Mouse (Mus musculus) embryonic facial prominence, embryonic 13.5 days (tissue): ENCODE data around the gene Dhx35. TPM values are rescaled to one million over a fixed set of nuclear protein-coding genes. Genes with fewer than 3 reads are reported as not detected.

Experiments
- ATAC-seq: fragments of 200-750 bp; cut with Nextera tagmentation; 2 replicates; pipeline ENCODE4 v1.8.0; 2017; ENCODE audit warnings: low read depth; ENCODE audit not compliant: insufficient number of reproducible peaks, insufficient read depth, low FRiP score, low TSS enrichment
- H3K27ac ChIP-seq: fragments of 300-500 bp; sonication (generic); 2 replicates; pipeline ENCODE4 v1.5.1; 2015; ENCODE audit warnings: moderate library complexity, mild to moderate bottlenecking, inconsistent platforms
- H3K27me3 ChIP-seq: fragments of 300-500 bp; sonication (generic); 2 replicates; pipeline ENCODE4 v1.6.1; 2015; ENCODE audit warnings: mild to moderate bottlenecking, inconsistent platforms
- H3K36me3 ChIP-seq: fragments of 300-500 bp; sonication (generic); 2 replicates; pipeline ENCODE4 v1.6.1; 2015; ENCODE audit warnings: mild to moderate bottlenecking, inconsistent platforms
- H3K4me1 ChIP-seq: fragments of 300-500 bp; sonication (generic); 2 replicates; pipeline ENCODE4 v1.6.1; 2015; ENCODE audit warnings: inconsistent platforms
- H3K4me2 ChIP-seq: fragments of 300-500 bp; sonication (generic); 2 replicates; pipeline ENCODE4 v1.6.1; 2015; ENCODE audit warnings: moderate library complexity, mild to moderate bottlenecking, inconsistent platforms
- H3K4me3 ChIP-seq: fragments of 300-500 bp; sonication (generic); 2 replicates; pipeline ENCODE4 v1.5.1; 2015; ENCODE audit warnings: mild to moderate bottlenecking, inconsistent platforms
- H3K9ac ChIP-seq: fragments of 300-500 bp; sonication (generic); 2 replicates; pipeline ENCODE4 v1.6.1; 2015; ENCODE audit warnings: mild to moderate bottlenecking, inconsistent platforms
- H3K9me3 ChIP-seq: fragments of 300-500 bp; sonication (generic); 2 replicates; pipeline ENCODE4 v1.6.1; 2016; ENCODE audit warnings: inconsistent platforms
- WGBS: fragments of 180-500 bp; shearing (Covaris S2); methylation state at CpG from one replicate; pipeline ENCODE4 v1.1.7; 2015; ENCODE audit warnings: mixed read lengths; 5-methylcytosine and 5-hydroxymethylcytosine counted together
- polyA plus RNA-seq: library from polyadenylated mRNA; unstranded; fragments of >200 nt; fragmentation: Nextera tagmentation; extraction: Ambion mirVana; gene quantifications from 2 replicates; pipeline ENCODE4 v1.2.1, GENCODE M21; 2015

Dhx35 gene
- polyA plus RNA-seq, 1 experiment from 2014 or later: 16.5 TPM

GRCm38 (mm10) chr2:158772808-158773207 is 21.8 kb upstream of the Dhx35 start:
- Histone ChIP-seq H3K9ac (no peak overlapping the region), H3K36me3 (peaks cover 20% of the 10 kb centered on the region; the same call in 1 of the 2 replicates), H3K4me1 (peaks cover 46% of the 10 kb centered on the region), H3K27me3 (no peaks in the 10 kb centered on the region), H3K4me2 (no peak overlapping the region), H3K27ac (no peak overlapping the region), H3K4me3 (no peak overlapping the region), H3K9me3 (no peaks in the 10 kb centered on the region)
- ATAC-seq: no peak
- 91% methylated on average over 13 of the region's 13 CpGs for whole genome bisulfite sequencing

- Histone ChIP-seq H3K4me3 (no peak overlapping the region), H3K9ac (no peak overlapping the region), H3K9me3 (no peaks in the 10 kb centered on the region), H3K36me3 (peaks cover 24% of the 10 kb centered on the region), H3K4me1 (peaks cover 42% of the 10 kb centered on the region), H3K27ac (no peak overlapping the region), H3K27me3 (no peaks in the 10 kb centered on the region), H3K4me2 (no peak overlapping the region)
- no peak for ATAC-seq
- 74% methylated on average over 8 of the region's 8 CpGs for WGBS
Observed at GRCm38 (mm10) chr2:158774886-158775285, 19.7 kb upstream of the Dhx35 start.

- H3K4me2 ChIP-seq: no peak overlapping the region
- H3K27me3 ChIP-seq: no peaks in the 10 kb centered on the region
- peaks cover 25% of the 10 kb centered on the region for H3K4me1 ChIP-seq
- H3K36me3 ChIP-seq: peaks cover 41% of the 10 kb centered on the region
- H3K9ac ChIP-seq: no peak overlapping the region
- 89% methylated on average over 4 of the region's 4 CpGs for WGBS
- no peak overlapping the region for H3K27ac ChIP-seq
- no peak for ATAC-seq
- H3K9me3 ChIP-seq: no peaks in the 10 kb centered on the region
- no peak overlapping the region for H3K4me3 ChIP-seq
Observed at GRCm38 (mm10) chr2:158776716-158777115, 17.9 kb upstream of the Dhx35 start.

- Histone ChIP-seq H3K4me1 (peaks cover 22% of the 10 kb centered on the region), H3K27ac (peak overlapping the region; percentile 48), H3K9ac (peak overlapping the region; percentile 36; the same call in 1 of the 2 replicates), H3K9me3 (no peaks in the 10 kb centered on the region), H3K27me3 (no peaks in the 10 kb centered on the region), H3K4me2 (no peak overlapping the region), H3K36me3 (peaks cover 42% of the 10 kb centered on the region), H3K4me3 (no peak overlapping the region)
- no peak for ATAC-seq
- 79% methylated on average over 6 of the region's 6 CpGs for WGBS
Observed at GRCm38 (mm10) chr2:158777490-158777889, 17.1 kb upstream of the Dhx35 start.

- WGBS: 70% methylated on average over 7 of the region's 7 CpGs
- H3K27me3 ChIP-seq: no peaks in the 10 kb centered on the region
- peak overlapping the region; percentile 48; the same call in 1 of the 2 replicates for H3K27ac ChIP-seq
- peaks cover 22% of the 10 kb centered on the region for H3K4me1 ChIP-seq
- H3K4me2 ChIP-seq: no peak overlapping the region
- H3K4me3 ChIP-seq: no peak overlapping the region
- peaks cover 44% of the 10 kb centered on the region for H3K36me3 ChIP-seq
- H3K9me3 ChIP-seq: no peaks in the 10 kb centered on the region
- 0 out of 2 replicates have a peak overlapping the region, but pooled peaks have one; percentile 36 for H3K9ac ChIP-seq
- no peak for ATAC-seq
Observed at GRCm38 (mm10) chr2:158778349-158778748, 16.3 kb upstream of the Dhx35 start.

- Histone ChIP-seq H3K36me3 (peaks cover 64% of the 10 kb centered on the region), H3K27me3 (no peaks in the 10 kb centered on the region), H3K9ac (no peak overlapping the region), H3K4me3 (no peak overlapping the region), H3K27ac (no peak overlapping the region), H3K9me3 (no peaks in the 10 kb centered on the region), H3K4me2 (no peak overlapping the region), H3K4me1 (peaks cover 22% of the 10 kb centered on the region)
- no peak for ATAC-seq
- 94% methylated on average over 7 of the region's 7 CpGs for WGBS
Observed at GRCm38 (mm10) chr2:158781126-158781525, 13.5 kb upstream of the Dhx35 start.

- Histone ChIP-seq H3K27ac (no peak overlapping the region), H3K9me3 (no peaks in the 10 kb centered on the region), H3K4me3 (no peak overlapping the region), H3K4me2 (no peak overlapping the region), H3K36me3 (peaks cover 45% of the 10 kb centered on the region), H3K27me3 (no peaks in the 10 kb centered on the region), H3K9ac (no peak overlapping the region), H3K4me1 (no peaks in the 10 kb centered on the region)
- 86% methylated on average over 14 of the region's 14 CpGs for WGBS
- no peak for ATAC-seq
Observed at GRCm38 (mm10) chr2:158786927-158787795, 7.4 kb upstream of the Dhx35 start.

GRCm38 (mm10) chr2:158795043-158795442 is 436 bp downstream of the Dhx35 start:
- H3K4me3 ChIP-seq: peak overlapping the region; percentile 80
- H3K27me3 ChIP-seq: no peaks in the 10 kb centered on the region
- peak overlapping the region; percentile 84 for H3K4me2 ChIP-seq
- peak overlapping the region; percentile 77 for H3K9ac ChIP-seq
- peak overlapping the region; percentile 83 for H3K27ac ChIP-seq
- no peak; the same call in 1 of the 2 replicates for ATAC-seq
- 10% methylated on average over 15 of the region's 15 CpGs for WGBS
- no peaks in the 10 kb centered on the region for H3K9me3 ChIP-seq
- peaks cover 6% of the 10 kb centered on the region for H3K36me3 ChIP-seq
- peaks cover 11% of the 10 kb centered on the region for H3K4me1 ChIP-seq

GRCm38 (mm10) chr2:158795875-158796274 is 1.3 kb downstream of the Dhx35 start:
- no peak overlapping the region for H3K4me3 ChIP-seq
- no peak for ATAC-seq
- H3K27me3 ChIP-seq: no peaks in the 10 kb centered on the region
- no peaks in the 10 kb centered on the region for H3K9me3 ChIP-seq
- H3K4me1 ChIP-seq: peaks cover 11% of the 10 kb centered on the region
- peaks cover 14% of the 10 kb centered on the region for H3K36me3 ChIP-seq
- H3K27ac ChIP-seq: no peak overlapping the region
- H3K9ac ChIP-seq: no peak overlapping the region
- WGBS: 78% methylated on average over 2 of the region's 2 CpGs
- H3K4me2 ChIP-seq: no peak overlapping the region

GRCm38 (mm10) chr2:158799328-158799727 is 4.7 kb downstream of the Dhx35 start:
- Histone ChIP-seq H3K36me3 (peaks cover 42% of the 10 kb centered on the region), H3K4me3 (no peak overlapping the region), H3K9me3 (no peaks in the 10 kb centered on the region), H3K27me3 (no peaks in the 10 kb centered on the region), H3K27ac (peak overlapping the region; percentile 45; the same call in 1 of the 2 replicates), H3K4me1 (peaks cover 6% of the 10 kb centered on the region; the same call in 1 of the 2 replicates), H3K4me2 (no peak overlapping the region), H3K9ac (no peak overlapping the region)
- WGBS: 42% methylated on average over 4 of the region's 4 CpGs
- ATAC-seq: no peak

- H3K27me3 ChIP-seq: no peaks in the 10 kb centered on the region
- 92% methylated on average over 8 of the region's 8 CpGs for WGBS
- H3K4me3 ChIP-seq: no peak overlapping the region
- peaks cover 48% of the 10 kb centered on the region for H3K36me3 ChIP-seq
- ATAC-seq: no peak
- H3K9me3 ChIP-seq: no peaks in the 10 kb centered on the region
- H3K9ac ChIP-seq: no peak overlapping the region
- no peaks in the 10 kb centered on the region; the same call in 1 of the 2 replicates for H3K4me1 ChIP-seq
- no peak overlapping the region for H3K4me2 ChIP-seq
- no peak overlapping the region for H3K27ac ChIP-seq
Observed at GRCm38 (mm10) chr2:158800788-158801187, 6.2 kb downstream of the Dhx35 start.

GRCm38 (mm10) chr2:158803575-158803974 is 9.0 kb downstream of the Dhx35 start:
- WGBS: 89% methylated on average over 8 of the region's 8 CpGs
- Histone ChIP-seq H3K4me3 (no peak overlapping the region), H3K27ac (no peak overlapping the region), H3K9ac (no peak overlapping the region), H3K4me1 (no peaks in the 10 kb centered on the region), H3K27me3 (no peaks in the 10 kb centered on the region), H3K36me3 (peaks cover 58% of the 10 kb centered on the region), H3K9me3 (no peaks in the 10 kb centered on the region), H3K4me2 (no peak overlapping the region)
- no peak for ATAC-seq
